Mouse (Mus musculus) limb, embryonic 11.5 days (tissue): ENCODE data around the gene Foxred2. TPM values are rescaled to one million over a fixed set of nuclear protein-coding genes. Genes with fewer than 3 reads are reported as not detected.

Source experiments
- ATAC-seq: fragments of 200-750 bp; cut with Nextera tagmentation; 2 replicates; pipeline ENCODE4 v1.8.0; 2017; ENCODE audit warnings: low read depth; ENCODE audit not compliant: insufficient number of reproducible peaks, low FRiP score, low TSS enrichment
- DNase-seq: peaks from one replicate; pipeline ENCODE4 v3.0.0-alpha.2; 2015; ENCODE audit warnings: low spot score
- H3K27ac ChIP-seq: fragments of 300-500 bp; sonication (generic); replicated peaks from 2 replicates; pipeline ENCODE4 v1.5.1; 2014; ENCODE audit warnings: low read depth, mild to moderate bottlenecking, low read length
- H3K27me3 ChIP-seq: fragments of 300-500 bp; sonication (generic); 2 replicates; pipeline ENCODE4 v1.6.1; 2014; ENCODE audit warnings: mild to moderate bottlenecking, low read length, mixed read lengths; ENCODE audit not compliant: control insufficient read depth, insufficient read depth
- H3K36me3 ChIP-seq: fragments of 300-500 bp; sonication (generic); 2 replicates; pipeline ENCODE4 v1.6.1; 2014; ENCODE audit warnings: mild to moderate bottlenecking, low read length, moderate library complexity, mixed read lengths; ENCODE audit not compliant: control insufficient read depth, insufficient read depth
- H3K4me1 ChIP-seq: fragments of 300-500 bp; sonication (generic); 2 replicates; pipeline ENCODE4 v1.6.1; 2014; ENCODE audit warnings: low read length, mixed read lengths; ENCODE audit not compliant: control insufficient read depth, insufficient read depth
- H3K4me2 ChIP-seq: fragments of 300-500 bp; sonication (generic); 2 replicates; pipeline ENCODE4 v1.6.1; 2014; ENCODE audit warnings: low read depth, mild to moderate bottlenecking, moderate library complexity; ENCODE audit not compliant: severe bottlenecking
- H3K4me3 ChIP-seq: fragments of 300-500 bp; sonication (generic); 2 replicates; pipeline ENCODE4 v1.5.1; 2014; ENCODE audit warnings: low read depth, low read length
- H3K9ac ChIP-seq: fragments of 300-500 bp; sonication (generic); 2 replicates; pipeline ENCODE4 v1.6.1; 2014; ENCODE audit warnings: mild to moderate bottlenecking, low read length
- H3K9me3 ChIP-seq: fragments of 300-500 bp; sonication (generic); 2 replicates; pipeline ENCODE4 v1.6.1; 2016; ENCODE audit warnings: low read length; ENCODE audit not compliant: control insufficient read depth
- WGBS: fragments of 180-500 bp; shearing (Covaris S2); extraction: QIAGEN DNeasy Blood & Tissue Kit; methylation state at CpG from one replicate; pipeline ENCODE4 v1.1.7; 2014; 5-methylcytosine and 5-hydroxymethylcytosine counted together
- polyA plus RNA-seq: library from polyadenylated mRNA; unstranded; fragments of >200 nt; fragmentation: Nextera tagmentation; extraction: Ambion mirVana; gene quantifications from 2 replicates; pipeline ENCODE4 v1.2.1, GENCODE M21; 2014

The Foxred2 gene
- polyA plus RNA-seq: 6.1 and 7.2 TPM in 2 replicates

- Histone ChIP-seq H3K9ac (peak within 1 kb of the TSS; percentile 35), H3K9me3 (no peaks in the 10 kb centered on the region), H3K27me3 (peaks cover 9% of the 10 kb centered on the region), H3K27ac (no peak within 1 kb of the TSS), H3K4me3 (peak within 1 kb of the TSS; percentile 41), H3K4me1 (peaks cover 9% of the 10 kb centered on the region), H3K36me3 (peaks cover 29% of the 10 kb centered on the region), H3K4me2 (peak within 1 kb of the TSS; percentile 72)
- 0% methylated on average over 39 of the region's 39 CpGs for WGBS
- DNase-seq (peak; percentile 87), ATAC-seq (peak; percentile 87)
These were observed at the start of gene Foxred2 for GRCm38 (mm10) chr15:77956404-77956901. Foxred2 (minus strand) TSS chr15:77956722.

DNA sequence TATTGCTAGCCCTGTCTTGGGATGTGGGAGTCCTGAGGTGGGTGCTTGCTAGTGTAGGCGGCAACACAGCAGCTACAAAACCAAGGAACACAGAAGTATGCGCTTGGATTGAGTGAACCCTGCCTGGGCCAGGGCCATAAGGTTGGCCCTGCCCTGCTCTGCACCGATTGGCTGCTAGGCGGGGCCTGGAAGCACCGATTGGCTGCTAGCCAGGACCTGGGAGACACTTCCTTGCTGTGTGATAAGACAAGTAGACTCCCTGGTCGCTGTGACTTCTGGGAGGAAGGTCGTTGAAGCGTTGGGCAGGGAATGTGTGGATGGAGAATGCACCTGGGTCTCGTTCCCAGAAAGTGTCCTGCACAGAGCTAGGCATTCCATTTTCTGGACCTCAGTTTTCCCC, 47.4 kb upstream of the Foxred2 start:
- Histone ChIP-seq H3K27me3 (no peaks in the 10 kb centered on the region), H3K9me3 (no peaks in the 10 kb centered on the region), H3K4me3 (no peak overlapping the region), H3K4me1 (no peaks in the 10 kb centered on the region), H3K27ac (no peak overlapping the region), H3K36me3 (no peaks in the 10 kb centered on the region), H3K4me2 (no peak overlapping the region), H3K9ac (no peak overlapping the region)
- no peak for DNase-seq
- ATAC-seq: no peak
- 47% methylated on average over 9 of the region's 9 CpGs for WGBS

DNA sequence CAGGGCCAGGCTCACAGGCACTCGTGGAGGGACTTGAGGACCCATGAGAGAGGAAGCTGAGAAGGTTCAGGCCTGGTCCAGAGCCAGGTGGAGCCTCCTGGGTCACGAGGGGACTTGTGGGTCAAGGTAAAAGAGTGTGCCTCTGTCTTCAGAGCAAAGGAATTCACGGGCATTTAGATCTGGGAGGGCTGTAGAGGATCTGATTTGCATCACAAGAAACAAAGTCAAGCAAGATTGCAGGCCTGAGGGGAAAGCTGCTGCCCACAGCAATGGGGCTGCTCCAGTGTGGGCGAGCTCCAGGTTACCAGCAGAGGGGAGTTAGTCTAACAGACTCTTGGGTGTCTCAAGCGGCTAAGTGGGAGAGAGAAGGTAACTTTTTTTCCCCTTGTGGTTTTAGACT, 44.9 kb upstream of the Foxred2 start:
- H3K4me1 ChIP-seq: no peaks in the 10 kb centered on the region
- H3K27me3 ChIP-seq: no peaks in the 10 kb centered on the region
- no peaks in the 10 kb centered on the region for H3K9me3 ChIP-seq
- H3K4me2 ChIP-seq: no peak overlapping the region
- no peaks in the 10 kb centered on the region for H3K36me3 ChIP-seq
- no peak overlapping the region for H3K27ac ChIP-seq
- H3K9ac ChIP-seq: no peak overlapping the region
- 29% methylated on average over 5 of the region's 5 CpGs for WGBS
- ATAC-seq (no peak), DNase-seq (no peak)
- H3K4me3 ChIP-seq: no peak overlapping the region

- Histone ChIP-seq H3K27ac (no peak overlapping the region), H3K9ac (no peak overlapping the region), H3K4me1 (no peaks in the 10 kb centered on the region), H3K9me3 (no peaks in the 10 kb centered on the region), H3K4me2 (no peak overlapping the region), H3K27me3 (no peaks in the 10 kb centered on the region), H3K36me3 (no peaks in the 10 kb centered on the region), H3K4me3 (no peak overlapping the region)
- ATAC-seq (no peak), DNase-seq (no peak)
- 79% methylated on average over 5 of the region's 5 CpGs for WGBS
These were observed 32.0 kb upstream of the Foxred2 start for GRCm38 (mm10) chr15:77988541-77988940.

DNA sequence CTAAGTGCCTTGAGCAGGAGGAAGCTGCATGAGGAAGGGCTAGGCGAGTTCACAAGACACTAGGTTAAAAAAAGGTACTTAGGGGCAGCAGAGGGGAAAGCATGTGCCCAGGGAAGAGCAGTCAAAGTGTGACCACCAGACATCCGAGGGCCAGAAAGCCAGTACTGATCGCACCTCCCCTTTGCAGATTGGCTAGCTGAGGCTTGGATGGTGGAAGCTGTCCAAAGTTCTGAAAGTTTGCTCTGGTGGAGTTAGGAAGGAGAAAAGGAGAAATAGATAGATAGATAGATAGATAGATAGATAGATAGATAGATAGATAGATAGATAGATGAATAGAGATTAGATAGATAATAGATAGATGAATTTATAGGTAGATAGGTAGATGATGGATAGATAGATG, 26.9 kb upstream of the Foxred2 start:
- DNase-seq: no peak
- Histone ChIP-seq H3K4me2 (no peak overlapping the region), H3K9me3 (no peaks in the 10 kb centered on the region), H3K27ac (no peak overlapping the region), H3K9ac (no peak overlapping the region), H3K27me3 (no peaks in the 10 kb centered on the region), H3K36me3 (no peaks in the 10 kb centered on the region), H3K4me3 (no peak overlapping the region), H3K4me1 (no peaks in the 10 kb centered on the region)
- ATAC-seq: no peak
- 31% methylated on average over 3 of the region's 3 CpGs for WGBS

GRCm38 (mm10) chr15:77982195-77982939, 25.8 kb upstream of the Foxred2 start:
- Histone ChIP-seq H3K4me1 (no peaks in the 10 kb centered on the region), H3K27ac (no peak overlapping the region), H3K4me3 (no peak overlapping the region), H3K9me3 (no peaks in the 10 kb centered on the region), H3K4me2 (no peak overlapping the region), H3K9ac (no peak overlapping the region), H3K36me3 (no peaks in the 10 kb centered on the region), H3K27me3 (no peaks in the 10 kb centered on the region)
- WGBS: 24% methylated on average over 18 of the region's 18 CpGs
- ATAC-seq (no peak), DNase-seq (peak; percentile 81)

GRCm38 (mm10) chr15:77981181-77981680, 24.7 kb upstream of the Foxred2 start:
- H3K27me3 ChIP-seq: no peaks in the 10 kb centered on the region
- H3K4me2 ChIP-seq: no peak overlapping the region
- H3K36me3 ChIP-seq: no peaks in the 10 kb centered on the region
- H3K4me1 ChIP-seq: no peaks in the 10 kb centered on the region
- no peaks in the 10 kb centered on the region for H3K9me3 ChIP-seq
- H3K4me3 ChIP-seq: no peak overlapping the region
- no peak for ATAC-seq
- WGBS: 71% methylated on average over 5 of the region's 5 CpGs
- no peak overlapping the region for H3K9ac ChIP-seq
- no peak for DNase-seq
- no peak overlapping the region for H3K27ac ChIP-seq

DNA sequence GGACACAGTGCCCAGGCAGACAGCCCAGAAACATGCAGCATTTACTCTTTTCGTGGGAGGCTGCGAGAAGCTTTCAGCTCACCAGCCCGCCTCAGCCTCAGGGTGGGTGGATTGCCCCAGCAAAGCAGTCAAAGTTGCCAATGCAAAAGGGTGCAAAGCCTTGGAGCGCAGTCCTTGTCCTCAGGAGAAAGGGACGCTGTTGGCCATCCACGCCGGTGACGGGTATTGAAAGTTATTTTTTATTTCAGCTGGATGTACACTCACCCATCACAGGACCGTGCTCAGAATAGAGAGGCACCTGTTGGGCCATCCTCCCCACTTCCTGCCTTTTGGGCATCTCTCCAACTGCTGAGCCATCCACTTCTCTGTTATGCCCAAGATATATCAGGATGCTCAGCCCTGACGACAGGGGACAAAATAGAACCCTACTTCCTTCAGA, 22.9 kb upstream of the Foxred2 start:
- H3K9ac ChIP-seq: no peak overlapping the region
- no peaks in the 10 kb centered on the region for H3K4me1 ChIP-seq
- no peak for DNase-seq
- H3K36me3 ChIP-seq: no peaks in the 10 kb centered on the region
- no peak overlapping the region for H3K4me2 ChIP-seq
- H3K9me3 ChIP-seq: no peaks in the 10 kb centered on the region
- H3K27ac ChIP-seq: no peak overlapping the region
- WGBS: 90% methylated on average over 10 of the region's 10 CpGs
- no peak overlapping the region for H3K4me3 ChIP-seq
- no peaks in the 10 kb centered on the region for H3K27me3 ChIP-seq
- no peak for ATAC-seq
